Mouse (Mus musculus): Measurements from ENCODE around the gene Alox12.

- no peak for TF ChIP-seq CTCF (IDR thresholded peaks at IDR 0.05; ENCODE audit: low read depth)
- no peak for TF ChIP-seq EP300 (IDR thresholded peaks at IDR 0.05; ENCODE audit: low read depth)
Observed at GRCm38 (mm10) chr11:70283666-70284065, 28.5 kb upstream of the Alox12 start.

All from heart, postnatal 0 days (tissue).